Mouse (Mus musculus): ENCODE measurements around the gene Fthl17c.
A peak's percentile ranks its signal among the peaks of the same experiment; 100 is the strongest.
"Not testable (repeated sequence)": the region's sequence is repeated elsewhere in the genome, so short reads cannot be mapped to it uniquely, and the experiment has no call there.

The Fthl17c gene

DNA sequence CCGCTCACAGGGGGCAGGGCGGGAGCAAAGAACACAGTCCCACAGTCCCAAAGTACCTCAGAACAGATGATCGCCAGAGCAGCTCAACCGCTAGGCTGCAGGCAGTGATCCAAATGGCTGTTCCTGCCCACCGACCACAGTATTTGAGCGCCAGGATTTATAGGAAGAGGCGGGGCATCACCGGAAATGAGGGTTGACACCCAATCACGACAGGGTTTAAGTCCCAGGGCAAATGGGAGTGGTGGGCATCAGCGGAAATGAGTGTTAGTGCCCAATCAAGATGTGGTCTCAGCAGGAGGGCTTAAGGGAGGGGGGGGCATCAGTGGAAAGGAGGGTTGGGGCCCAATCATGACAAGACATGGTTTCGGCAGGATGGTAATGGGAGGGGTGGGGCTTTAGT is at the start of gene Fthl17c:
Gene Fthl17c (minus strand): TSS at position 101 of the 400 bp plus-strand sequence.
- not testable (repeated sequence) for DNase-seq

DNA sequence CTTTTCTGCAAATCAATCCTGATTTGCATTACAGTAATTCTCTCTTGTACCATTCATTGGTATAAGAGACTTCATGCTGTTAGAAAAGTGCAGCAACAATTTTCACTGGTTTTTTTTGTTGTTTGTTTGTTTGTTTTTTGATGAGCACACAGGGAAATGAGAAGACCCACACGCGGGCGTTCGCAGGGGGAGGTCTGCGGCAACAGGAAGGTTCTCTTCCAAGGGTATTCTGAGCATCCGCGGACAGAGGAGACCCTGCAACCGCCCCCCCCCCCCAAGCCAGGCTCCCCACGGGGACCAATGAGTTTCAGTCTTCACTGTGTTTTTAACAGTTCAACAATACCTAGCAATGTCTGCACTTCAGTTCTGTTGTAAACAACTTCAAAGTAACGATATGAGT is 43.1 kb upstream of the Fthl17c start:
- DNase-seq, result no peak

- no peak for DNase-seq
Measured at GRCm38 (mm10) chrX:9016079-9016478, 39.7 kb upstream of the Fthl17c start.

- DNase-seq, result not testable (repeated sequence)
Measured at GRCm38 (mm10) chrX:8986655-8987054, 10.3 kb upstream of the Fthl17c start, which contains the start of gene Fthl17d. Fthl17d (minus strand) TSS chrX:8986755.

- not testable (repeated sequence) for DNase-seq
Measured at GRCm38 (mm10) chrX:8964618-8965017, 11.7 kb downstream of the Fthl17c start.

GRCm38 (mm10) chrX:8962875-8963274 is 13.5 kb downstream of the Fthl17c start, which contains the start of gene Fthl17b:
Fthl17b (minus strand) TSS chrX:8962975.
- DNase-seq, result not testable (repeated sequence)

DNA sequence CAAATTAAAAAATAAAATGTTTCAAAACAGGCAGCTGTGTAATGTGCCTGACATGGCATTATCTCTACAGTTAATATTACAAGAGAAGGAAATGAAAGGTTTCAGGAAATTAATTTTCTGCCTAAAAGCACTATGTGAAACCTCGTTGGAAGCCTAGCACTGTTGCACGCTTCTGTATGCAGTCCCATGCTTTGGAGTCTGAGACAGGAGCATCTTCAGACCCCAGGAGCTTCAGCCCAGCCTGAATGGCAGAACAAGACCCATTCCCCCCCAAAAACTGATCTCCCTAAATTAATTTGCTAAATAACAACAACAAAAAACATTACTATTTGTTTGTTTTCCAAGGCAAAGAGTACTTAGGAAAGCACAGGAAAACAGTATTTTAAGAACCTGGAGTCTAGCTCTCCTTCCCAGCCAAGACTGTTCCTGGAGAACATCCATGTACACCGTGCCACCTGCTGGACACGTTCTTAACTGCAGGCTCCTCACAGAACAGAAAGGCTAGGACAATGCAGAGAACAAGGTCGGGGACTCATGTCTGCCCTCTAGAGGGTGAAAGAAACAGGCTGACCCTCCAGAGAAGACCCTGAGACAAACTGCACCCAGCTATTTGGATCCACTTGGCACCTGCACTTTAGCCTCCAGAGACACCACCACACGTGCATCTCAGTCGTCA is 28.1 kb downstream of the Fthl17c start:
- peak; percentile 83 for DNase-seq

DNA sequence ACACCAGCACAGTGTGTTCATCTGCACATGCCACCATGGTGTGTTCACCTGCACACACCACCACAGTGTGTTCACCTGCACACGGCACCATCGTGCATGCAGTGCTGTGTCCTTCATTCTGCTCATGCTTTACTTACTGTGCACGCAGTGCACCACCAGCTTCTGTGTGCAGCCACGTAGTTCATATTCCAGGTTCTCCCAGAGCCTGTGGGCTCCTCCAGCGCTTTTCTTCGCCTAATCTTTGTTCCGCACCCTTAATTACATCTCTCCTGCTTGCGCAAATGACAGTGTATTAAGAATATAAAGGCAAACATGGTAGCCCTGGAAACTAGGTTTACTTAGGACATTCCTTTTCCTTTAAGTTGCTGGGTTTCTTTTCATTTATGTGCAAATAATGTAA is 32.3 kb downstream of the Fthl17c start:
- no peak for DNase-seq

- DNase-seq, result no peak
Measured at GRCm38 (mm10) chrX:8927308-8927707, 49.1 kb downstream of the Fthl17c start.
